Mouse (Mus musculus): ENCODE measurements around the gene Arid5a.

GRCm38 (mm10) chr1:36300486-36300885, 7.0 kb upstream of the Arid5a start:
- TF ChIP-seq CTCF (IDR thresholded peaks at IDR 0.05; ENCODE audit: low read depth, low read length) (no peak), POLR2A (IDR thresholded peaks at IDR 0.05; ENCODE audit: borderline replicate concordance, low read depth, low read length) (no peak)
